Mouse (Mus musculus): Measurements from ENCODE around the gene Casq2.

GRCm38 (mm10) chr3:102053293-102053692, 32.9 kb upstream of the Casq2 start:
- no peak for TF ChIP-seq CTCF (IDR thresholded peaks at IDR 0.05 in 2 of 3, conservative IDR thresholded peaks at IDR 0.05 in 1 of 3; ENCODE audit: control insufficient read depth in 1 of 3, insufficient read depth in 1 of 3, low read depth in 2 of 3, low read length in 3 of 3, poor library complexity in 1 of 3, severe bottlenecking in 1 of 3)
- no peak for TF ChIP-seq KAT2A (conservative IDR thresholded peaks at IDR 0.05; ENCODE audit: low read depth, low read length)
- no peak for TF ChIP-seq MXI1 (IDR thresholded peaks at IDR 0.05; ENCODE audit: low read depth, low read length)
- no peak for TF ChIP-seq GATA1 (IDR thresholded peaks at IDR 0.05; ENCODE audit: low read depth, low read length)
- no peak for TF ChIP-seq USF1 (IDR thresholded peaks at IDR 0.05; ENCODE audit: low read depth, low read length)
- TF ChIP-seq JUND (IDR thresholded peaks at IDR 0.05; ENCODE audit: low read depth, low read length): no peak
- no peak for TF ChIP-seq UBTF (IDR thresholded peaks at IDR 0.05; ENCODE audit: borderline replicate concordance, insufficient read depth, low read depth, low read length)
- TF ChIP-seq POLR2A (IDR thresholded peaks at IDR 0.05; ENCODE audit: control insufficient read depth in 1 of 2, insufficient read depth in 1 of 2, low read depth in 1 of 2, low read length in 2 of 2, poor library complexity in 1 of 2): no peak
- no peak for TF ChIP-seq SMC3 (IDR thresholded peaks at IDR 0.05; ENCODE audit: low read depth, low read length)
- TF ChIP-seq MAFK (IDR thresholded peaks at IDR 0.05; ENCODE audit: borderline replicate concordance, low read depth, low read length): no peak
- no peak for TF ChIP-seq ZKSCAN1 (IDR thresholded peaks at IDR 0.05; ENCODE audit: low read depth, low read length)
- TF ChIP-seq TCF12 (IDR thresholded peaks at IDR 0.05; ENCODE audit: low read depth, low read length): no peak
- TF ChIP-seq BHLHE40 (IDR thresholded peaks at IDR 0.05; ENCODE audit: borderline replicate concordance, low read depth, low read length): no peak
- TF ChIP-seq ZNF384 (IDR thresholded peaks at IDR 0.05; ENCODE audit: low read depth, low read length): no peak

Measured in MEL (cell line).